Mouse (Mus musculus): ENCODE measurements around the gene Ndufb3. TPM values are rescaled to one million over a fixed set of nuclear protein-coding genes. Genes with fewer than 3 reads are reported as not detected.
"Not testable (repeated sequence)": the region's sequence is repeated elsewhere in the genome, so short reads cannot be mapped to it uniquely, and the experiment has no call there.

The Ndufb3 gene
- total RNA-seq, 1 experiment from 2014 or later = 224 TPM

- DNase-seq = no peak
Observed at GRCm38 (mm10) chr1:58617076-58617475, 30.9 kb downstream of the Ndufb3 start.

GRCm38 (mm10) chr1:58617978-58618668 is 31.9 kb downstream of the Ndufb3 start:
- no peak for DNase-seq

- no peak for DNase-seq
Observed at GRCm38 (mm10) chr1:58618766-58619165, 32.6 kb downstream of the Ndufb3 start.

GRCm38 (mm10) chr1:58621251-58621650 is 35.1 kb downstream of the Ndufb3 start:
- no peak for DNase-seq

GRCm38 (mm10) chr1:58621996-58622748 is 36.0 kb downstream of the Ndufb3 start:
- peak; percentile 55 for DNase-seq

GRCm38 (mm10) chr1:58628847-58629246 is 42.7 kb downstream of the Ndufb3 start:
- not testable (repeated sequence) for DNase-seq

Other genes starting within 250 kb of the Ndufb3 start
- gene Bzw1, start 193.5 kb upstream of the Ndufb3 start, total RNA-seq (2021) = 180 and 184 TPM in 2 replicates
- 167 and 176 TPM in 2 replicates for gene Clk1, start 162.3 kb upstream of the Ndufb3 start, total RNA-seq (2021)
- 17.6 and 18.8 TPM in 2 replicates for gene Nif3l1, start 141.2 kb upstream of the Ndufb3 start, total RNA-seq (2021)
- gene Ppil3, start 140.9 kb upstream of the Ndufb3 start, total RNA-seq (2021) = 26.5 and 35.0 TPM in 2 replicates
- gene Orc2, start 81.3 kb upstream of the Ndufb3 start, total RNA-seq (2021) = 20.5 and 24.9 TPM in 2 replicates
- gene Fam126b, start 61 bp upstream of the Ndufb3 start, total RNA-seq (2021) = 51.3 and 53.5 TPM in 2 replicates
- 7.9 and 9.4 TPM in 2 replicates for gene Als2cr12, start 109.6 kb downstream of the Ndufb3 start, total RNA-seq (2021)
- gene Cflar, start 125.1 kb downstream of the Ndufb3 start, total RNA-seq (2021) = 110 and 121 TPM in 2 replicates
- gene Casp8, start 209.0 kb downstream of the Ndufb3 start, total RNA-seq (2021) = 20.2 and 25.4 TPM in 2 replicates